Mouse (Mus musculus): ENCODE data around the gene Ankfy1. TPM values are rescaled to one million over a fixed set of nuclear protein-coding genes. Genes with fewer than 3 reads are reported as not detected.
"Not testable (repeated sequence)": the region's sequence is repeated elsewhere in the genome, so short reads cannot be mapped to it uniquely, and the experiment has no call there.

Gene Ankfy1
- polyA plus RNA-seq, 1 experiment = 30.8 TPM

DNA sequence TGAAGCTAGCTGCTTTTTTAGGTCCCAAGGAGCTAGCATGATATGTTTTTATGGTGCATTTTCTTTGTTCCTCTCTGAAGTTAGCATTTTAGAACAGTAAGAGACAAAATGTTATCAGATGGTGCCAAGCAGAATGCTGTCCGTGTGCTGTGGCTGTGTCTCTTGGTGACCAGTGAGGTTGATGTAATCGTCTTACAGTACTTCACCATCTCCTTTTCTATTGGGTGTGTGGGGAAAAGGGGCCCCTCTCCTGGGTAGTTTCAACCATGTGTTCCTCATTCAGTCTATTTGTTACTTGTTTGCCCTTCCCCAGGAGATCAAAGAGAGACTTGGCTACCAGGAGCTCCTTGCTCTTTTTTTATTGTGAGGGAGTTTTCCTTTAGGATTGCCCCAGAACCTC is 33.4 kb downstream of the Ankfy1 start:
- DNase-seq (ENCODE audit: low read depth) = no peak

DNA sequence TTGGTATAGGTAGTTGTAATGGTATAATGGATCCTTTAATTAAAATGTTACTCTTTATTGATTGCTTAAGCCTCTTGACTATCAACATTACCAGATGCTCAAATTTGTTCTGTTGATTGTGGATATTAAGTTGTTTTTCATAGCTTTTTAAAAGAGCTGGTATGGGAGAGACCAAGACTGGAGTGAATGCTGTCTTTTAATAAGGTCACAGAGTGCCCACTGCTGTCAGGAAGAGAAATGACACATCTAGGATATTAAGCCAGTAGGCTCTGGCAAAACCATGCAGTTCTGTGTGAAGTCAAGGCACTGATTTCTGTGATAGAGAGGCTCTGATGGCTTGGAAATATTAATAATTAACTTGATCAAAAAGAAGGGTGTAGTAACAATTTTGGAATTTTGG is 34.1 kb downstream of the Ankfy1 start:
- DNase-seq (ENCODE audit: low read depth) = no peak

DNA sequence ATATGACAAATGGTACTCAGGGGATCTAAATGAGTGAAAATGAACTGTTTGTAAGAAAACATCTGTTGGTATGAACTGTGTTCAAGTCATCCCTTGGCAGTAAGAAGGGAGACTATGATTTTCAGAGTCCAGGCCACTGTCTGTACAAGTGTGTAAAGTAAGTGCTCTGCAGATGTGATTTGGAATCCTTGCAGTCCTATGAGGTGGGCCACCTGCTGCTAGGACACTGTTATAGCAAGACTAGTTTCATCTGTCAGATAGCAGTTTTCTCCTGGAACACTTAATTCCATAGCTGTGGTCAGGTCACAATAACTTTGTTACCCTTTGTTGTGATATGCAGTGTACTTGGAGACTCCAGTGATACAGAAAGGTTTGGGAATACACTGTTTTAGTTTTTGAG is 36.2 kb downstream of the Ankfy1 start:
- no peak for DNase-seq (ENCODE audit: low read depth)

DNA sequence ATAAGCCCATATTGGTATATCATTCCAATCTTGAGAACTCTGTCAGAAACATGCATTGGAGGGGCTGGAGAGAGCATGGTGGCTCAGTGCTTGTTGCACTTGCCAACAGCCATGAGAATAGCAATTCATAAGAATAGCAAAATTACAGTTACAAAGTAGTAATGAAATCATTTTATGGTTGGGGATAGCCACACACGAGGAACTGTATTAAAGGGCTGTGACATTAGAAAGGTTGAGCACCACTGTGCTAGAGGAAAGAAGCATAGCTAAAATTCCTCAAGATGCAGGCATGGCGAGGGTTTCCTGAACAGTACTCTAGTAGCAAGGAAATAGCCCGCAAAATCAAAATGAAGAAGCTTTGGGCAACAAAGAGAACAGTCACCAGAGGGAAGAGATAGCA is 43.9 kb downstream of the Ankfy1 start:
- DNase-seq (ENCODE audit: low read depth) = no peak

DNA sequence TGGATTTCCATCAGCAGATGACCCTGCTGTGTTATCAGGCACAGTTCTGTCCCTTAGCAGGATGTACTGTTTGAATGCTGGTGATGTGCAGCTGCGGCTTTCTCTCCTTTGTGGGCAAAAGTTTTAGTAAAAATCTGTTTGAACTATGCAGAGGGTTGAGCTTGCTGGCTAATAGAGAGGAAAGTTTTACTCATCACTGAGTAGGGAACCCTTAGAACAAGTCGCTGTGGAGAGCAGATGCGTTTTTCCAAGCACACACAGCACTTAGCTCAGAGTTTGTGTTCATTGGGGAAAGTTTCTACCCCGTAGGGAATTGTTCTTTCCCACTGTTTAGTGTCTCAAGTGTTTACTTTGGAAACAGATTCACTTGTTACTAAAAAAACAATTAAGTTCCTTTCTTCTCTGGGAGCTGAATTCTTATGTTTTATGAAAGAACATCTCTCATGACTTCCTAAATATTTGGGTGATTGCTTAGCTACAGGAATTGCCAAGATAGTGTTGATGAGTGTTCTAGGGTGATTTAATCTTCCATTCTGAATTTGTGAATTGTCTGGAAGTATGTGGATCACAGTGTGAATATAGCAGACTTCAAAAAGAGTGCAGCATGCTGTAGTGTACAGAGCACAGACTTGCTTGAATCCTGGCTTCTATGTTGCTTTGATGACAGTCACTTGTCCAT is 45.2 kb downstream of the Ankfy1 start:
- no peak for DNase-seq (ENCODE audit: low read depth)

DNA sequence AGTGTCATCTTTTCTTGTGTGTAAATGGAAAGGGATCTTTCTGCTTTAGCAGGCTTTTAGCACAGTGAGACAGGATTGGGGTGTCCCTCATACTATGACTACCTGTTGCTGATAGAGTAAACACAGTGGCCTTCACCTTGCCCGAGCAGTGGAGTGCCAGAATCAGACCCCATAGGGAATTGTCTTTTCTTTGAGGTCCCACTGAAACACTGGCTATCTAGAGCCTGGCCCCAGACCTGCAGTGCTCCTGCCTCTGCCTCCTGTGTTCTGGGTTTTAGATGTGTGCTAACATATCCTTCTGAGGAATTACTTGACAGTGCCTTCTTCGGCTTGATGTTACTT is 45.7 kb downstream of the Ankfy1 start:
- DNase-seq (ENCODE audit: low read depth) = no peak

DNA sequence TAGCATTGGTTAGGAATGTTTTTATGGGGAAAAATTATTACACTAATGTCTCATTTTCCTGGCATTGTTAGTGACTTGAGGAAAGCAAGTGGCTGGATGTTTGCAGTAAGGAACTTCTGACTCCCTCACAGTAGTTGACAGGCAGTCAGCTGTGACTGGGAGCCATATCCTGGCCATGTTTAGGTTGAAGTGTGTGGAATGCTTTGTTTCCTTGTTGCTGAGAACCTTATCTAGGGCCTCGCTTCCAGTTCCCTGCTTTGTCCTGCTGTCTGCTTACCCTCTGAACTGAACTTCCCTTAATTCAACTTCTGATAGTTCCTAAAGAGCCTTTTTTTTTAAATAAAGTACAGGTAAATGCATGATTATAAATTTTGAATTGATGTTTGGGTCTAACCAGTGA is 46.5 kb downstream of the Ankfy1 start:
- no peak for DNase-seq (ENCODE audit: low read depth)

DNA sequence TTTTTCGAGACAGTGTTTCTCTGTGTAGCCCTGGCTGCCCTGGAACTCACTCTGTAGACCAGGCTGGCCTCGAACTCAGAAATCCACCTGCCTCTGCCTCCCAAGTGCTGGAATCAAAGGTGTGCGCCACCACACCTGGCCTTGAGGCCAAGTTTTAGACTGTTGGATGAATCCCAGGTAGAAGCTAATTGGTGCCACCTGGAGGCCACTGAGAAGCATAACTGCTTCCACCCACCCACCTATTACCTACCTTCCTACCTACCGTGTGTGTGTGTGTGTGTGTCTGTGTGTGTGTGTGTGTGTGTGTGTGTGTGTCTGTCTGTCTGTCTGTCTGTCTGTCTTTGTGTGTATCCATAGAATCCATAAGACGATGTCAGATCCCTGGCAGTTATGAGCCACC is 47.7 kb downstream of the Ankfy1 start:
- DNase-seq (ENCODE audit: low read depth) = not testable (repeated sequence)

DNA sequence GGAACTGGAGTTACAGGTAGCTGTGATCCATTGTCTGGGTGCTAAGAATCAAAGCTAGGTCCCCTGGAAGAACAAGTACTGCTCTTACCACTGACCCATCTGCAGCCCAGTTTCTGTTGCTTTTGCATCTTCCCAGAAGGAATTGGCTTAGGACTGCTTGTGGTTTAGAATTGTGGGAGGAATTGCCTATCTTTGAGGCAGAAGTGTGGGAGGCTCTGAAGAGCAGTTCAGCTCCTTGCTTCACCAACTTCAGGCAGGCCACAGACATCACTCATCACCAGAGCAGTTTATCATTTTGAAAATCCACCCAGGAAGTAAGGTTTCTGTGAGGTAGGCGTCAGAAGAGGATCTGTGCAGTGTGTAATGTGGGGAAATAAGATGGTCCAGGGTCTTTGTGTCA is 49.2 kb downstream of the Ankfy1 start:
- DNase-seq (ENCODE audit: low read depth) = no peak

DNA sequence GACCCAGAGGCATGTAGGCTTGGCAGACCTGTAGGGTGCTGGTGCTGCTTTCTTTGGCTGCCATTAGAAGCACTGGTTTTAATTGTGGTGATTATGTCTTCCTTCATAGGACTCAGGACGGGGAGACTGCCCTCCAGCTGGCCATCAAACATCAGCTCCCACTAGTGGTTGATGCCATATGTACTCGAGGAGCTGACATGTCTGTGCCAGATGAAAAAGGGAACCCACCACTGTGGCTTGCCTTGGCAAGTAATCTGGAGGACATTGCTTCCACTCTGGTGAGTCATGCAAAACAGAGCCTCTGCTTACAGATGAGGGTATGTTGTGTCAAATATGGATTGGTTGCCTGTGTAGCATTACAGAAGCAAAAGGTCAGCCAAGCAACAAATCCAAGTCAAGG is 62.1 kb downstream of the Ankfy1 start:
- peak; percentile 10 for DNase-seq (ENCODE audit: low read depth)

DNA sequence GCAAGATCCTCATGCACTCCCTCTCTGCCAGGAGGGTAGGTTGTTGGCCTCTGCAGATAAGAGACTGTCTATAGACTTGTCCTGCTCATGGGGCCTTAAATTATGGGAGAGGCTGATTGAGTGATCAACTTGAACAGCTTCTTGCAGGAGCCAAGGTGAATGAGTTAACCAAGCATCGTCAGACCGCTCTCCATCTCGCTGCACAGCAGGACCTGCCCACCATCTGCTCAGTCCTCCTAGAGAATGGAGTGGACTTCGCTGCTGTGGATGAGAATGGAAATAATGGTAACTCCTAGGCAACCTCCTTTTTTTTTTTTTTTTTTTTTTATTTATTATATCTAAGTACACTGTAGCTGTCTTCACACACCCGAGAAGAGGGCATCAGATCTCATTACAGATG is 68.5 kb downstream of the Ankfy1 start:
- no peak for DNase-seq (ENCODE audit: low read depth)

DNA sequence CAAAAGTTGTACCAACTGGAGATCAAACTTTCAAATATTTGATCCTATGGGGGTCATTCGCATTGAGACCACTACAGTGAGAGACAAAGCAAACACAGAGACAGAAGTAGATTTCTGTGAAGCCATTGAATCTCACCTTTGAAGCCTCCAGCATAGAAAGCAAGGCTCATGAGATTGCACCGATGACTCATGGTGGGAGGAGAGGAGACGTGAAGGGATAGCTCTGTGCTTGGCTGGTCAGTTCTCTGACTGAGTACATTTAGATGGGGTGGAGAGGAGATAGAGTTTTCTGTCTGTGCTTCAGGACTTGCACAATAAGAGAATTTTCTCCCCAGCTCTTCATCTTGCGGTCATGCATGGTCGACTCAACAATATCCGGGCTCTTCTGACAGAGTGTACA is 69.8 kb downstream of the Ankfy1 start:
- DNase-seq (ENCODE audit: low read depth) = no peak

DNA sequence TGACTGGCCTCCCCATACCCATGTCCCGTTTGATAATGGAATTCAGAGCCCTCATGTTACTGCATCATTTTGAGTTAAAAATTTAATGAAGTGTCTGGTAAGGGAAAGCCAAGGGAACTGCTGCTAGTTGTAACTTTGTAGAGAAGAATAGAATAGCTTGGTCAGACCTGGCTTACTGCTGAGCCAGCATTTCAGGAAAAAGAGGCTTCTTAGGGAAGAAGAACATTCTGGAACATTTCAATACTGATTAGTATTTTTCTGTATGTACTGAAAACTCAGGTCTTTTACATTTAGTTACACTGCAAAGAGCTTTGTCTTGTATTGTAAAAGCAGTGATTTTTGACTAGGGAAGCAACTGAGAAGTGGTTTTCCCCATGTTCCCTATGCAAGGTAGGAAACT is 71.0 kb downstream of the Ankfy1 start:
- DNase-seq (ENCODE audit: low read depth) = no peak

DNA sequence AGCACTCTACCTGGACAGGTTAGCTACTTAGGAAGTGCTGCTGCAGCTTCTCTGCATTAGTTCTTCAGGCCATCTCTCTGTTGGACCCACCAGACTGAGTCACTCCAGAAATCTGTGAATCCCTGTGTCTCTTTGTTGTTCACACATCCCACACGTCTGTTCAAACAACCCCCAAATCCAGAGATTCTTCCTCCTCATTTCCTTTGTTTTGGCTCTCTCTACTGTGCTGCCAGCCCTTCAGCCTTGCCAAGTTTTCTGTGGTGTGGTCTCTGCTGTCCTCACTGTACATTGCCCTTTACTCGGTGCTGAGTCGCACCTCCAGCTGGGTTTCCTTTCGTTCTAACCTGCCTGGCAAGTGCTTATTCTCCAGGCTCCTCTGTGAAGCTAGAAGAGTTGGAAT is 74.5 kb downstream of the Ankfy1 start:
- DNase-seq (ENCODE audit: low read depth) = no peak

DNA sequence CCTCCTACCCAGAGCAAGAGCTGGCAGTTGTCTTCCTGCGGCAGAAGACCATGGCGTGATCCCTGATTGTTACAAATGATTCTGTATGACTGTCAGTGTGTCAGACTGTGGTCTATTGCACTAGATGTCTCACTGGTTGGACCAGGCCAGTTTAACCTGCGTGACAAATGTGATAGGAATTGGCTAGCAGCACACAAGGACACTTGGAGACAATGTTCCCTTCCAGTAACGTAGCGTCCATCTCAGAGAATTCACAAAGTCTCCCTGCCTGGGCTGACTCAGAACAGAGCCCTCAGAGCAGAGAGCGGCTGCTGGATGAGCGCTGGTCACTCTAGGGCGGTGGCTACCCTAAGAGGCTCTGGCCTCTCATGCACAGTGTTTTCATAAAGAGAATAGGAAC is 77.9 kb downstream of the Ankfy1 start:
- no peak for DNase-seq (ENCODE audit: low read depth)

DNA sequence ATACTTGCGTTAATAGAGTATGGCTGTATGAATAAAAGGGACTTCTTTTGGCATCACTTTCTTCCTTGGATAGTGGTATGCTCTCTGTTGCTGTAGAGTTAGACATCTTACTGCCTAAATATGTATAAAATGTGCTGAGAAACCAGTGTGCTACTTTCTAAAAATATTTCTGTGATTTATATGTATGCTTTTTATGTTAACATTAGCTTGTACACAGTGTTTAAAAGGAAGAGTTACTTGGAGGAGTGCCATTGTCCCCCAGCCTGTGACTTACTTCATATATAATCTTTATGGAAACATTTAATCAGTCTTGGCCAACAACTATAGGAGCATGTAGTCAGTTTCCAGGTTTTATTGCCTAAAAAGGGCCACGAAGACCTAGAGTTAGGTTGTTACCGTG is 79.3 kb downstream of the Ankfy1 start:
- no peak for DNase-seq (ENCODE audit: low read depth)

DNA sequence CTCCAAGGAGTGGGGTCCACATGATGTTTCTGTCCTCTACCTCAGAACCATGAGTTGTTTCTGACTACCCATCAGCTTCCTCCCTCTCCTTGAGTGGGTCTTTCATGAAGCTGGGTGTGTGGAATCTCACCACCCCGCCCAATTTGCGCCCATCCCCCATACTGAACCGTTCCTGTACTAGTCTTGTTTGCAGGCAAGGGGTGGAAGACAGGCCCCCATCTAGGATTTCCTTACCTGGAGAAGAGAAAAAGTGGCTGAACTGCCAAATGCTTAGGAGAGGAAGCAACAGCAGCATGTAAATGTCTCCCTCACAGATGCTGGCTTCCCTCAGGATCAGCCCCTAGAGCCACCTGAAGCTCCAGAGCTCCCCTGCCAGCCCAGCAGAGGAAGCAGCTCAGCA is 80.5 kb downstream of the Ankfy1 start:
- no peak for DNase-seq (ENCODE audit: low read depth)

DNA sequence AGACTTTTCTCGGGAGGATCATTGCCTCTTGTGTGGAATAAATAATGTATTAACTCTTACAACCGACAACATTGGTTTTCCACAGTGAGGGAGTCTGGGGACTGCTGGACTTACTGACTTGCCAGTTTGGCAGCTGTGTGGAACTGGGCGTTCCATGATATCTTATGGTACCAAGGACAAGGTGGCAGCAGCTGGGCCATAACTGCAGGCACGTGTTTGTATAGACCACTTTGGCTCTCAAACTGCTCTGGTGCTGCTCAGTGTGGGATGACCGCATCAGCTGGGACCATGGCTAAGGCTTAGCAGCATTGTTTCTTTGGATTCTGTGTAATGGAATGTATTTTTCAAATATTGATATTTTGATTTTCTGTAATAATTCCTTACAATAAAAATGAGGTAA is 81.0 kb downstream of the Ankfy1 start:
- DNase-seq (ENCODE audit: low read depth) = no peak

DNA sequence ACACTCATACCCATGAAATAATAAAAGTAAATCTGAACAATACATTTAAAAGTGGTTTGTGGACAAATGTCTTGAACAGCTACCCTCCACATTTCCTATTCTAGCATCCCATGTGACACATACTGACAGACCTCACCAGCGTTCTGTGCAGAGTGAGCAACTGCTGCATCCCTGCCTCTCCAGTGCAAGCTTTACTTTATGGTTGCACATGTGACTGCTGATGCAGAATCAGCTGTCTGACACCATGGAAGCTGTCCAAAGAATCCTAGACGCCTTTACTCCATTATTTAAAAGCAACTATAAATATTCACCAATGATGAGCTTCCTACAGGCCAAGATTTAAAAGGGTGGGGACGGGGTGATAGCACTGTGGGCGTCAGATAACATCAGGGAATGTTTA is 81.7 kb downstream of the Ankfy1 start:
- DNase-seq (ENCODE audit: low read depth) = no peak

DNA sequence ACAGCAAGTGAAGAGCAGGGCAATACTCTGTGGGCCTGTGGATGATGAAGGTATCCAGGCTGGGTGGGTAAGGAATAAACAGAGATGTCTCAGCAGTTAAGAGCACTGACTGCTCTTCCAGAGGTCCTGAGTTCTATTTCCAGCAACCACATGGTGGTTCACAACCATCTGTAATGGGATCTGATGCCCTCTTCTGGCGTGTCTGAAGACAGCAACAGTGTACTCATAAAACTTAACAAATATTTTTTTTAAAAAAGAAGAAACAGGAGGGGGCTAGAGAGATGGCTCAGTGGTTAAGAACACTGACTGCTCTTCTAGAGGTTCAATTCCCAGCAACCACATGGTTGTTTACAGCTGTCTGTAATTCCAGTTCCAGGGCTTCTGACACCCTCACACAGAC is 82.8 kb downstream of the Ankfy1 start:
- DNase-seq (ENCODE audit: low read depth) = not testable (repeated sequence)

DNA sequence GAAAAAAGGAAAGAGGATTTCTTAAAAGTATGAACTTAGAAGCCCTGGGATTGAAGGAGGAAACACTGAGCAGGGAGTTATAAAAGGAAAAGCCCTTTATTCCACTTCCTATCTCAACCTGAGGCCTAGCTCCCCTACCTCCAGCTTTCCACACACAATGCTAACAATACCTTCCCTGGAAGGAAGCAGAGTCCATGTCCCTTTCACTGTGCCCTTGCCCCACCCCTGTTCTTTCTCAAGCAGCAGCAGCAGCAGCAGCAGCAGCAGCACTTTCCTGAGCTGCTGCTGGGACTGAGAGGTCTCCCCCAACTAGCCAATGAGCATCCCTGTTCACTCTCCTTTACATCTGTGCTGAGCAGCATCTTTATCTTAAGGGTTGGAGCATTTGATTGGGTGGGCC is 89.2 kb downstream of the Ankfy1 start:
- no peak for DNase-seq (ENCODE audit: low read depth)

DNA sequence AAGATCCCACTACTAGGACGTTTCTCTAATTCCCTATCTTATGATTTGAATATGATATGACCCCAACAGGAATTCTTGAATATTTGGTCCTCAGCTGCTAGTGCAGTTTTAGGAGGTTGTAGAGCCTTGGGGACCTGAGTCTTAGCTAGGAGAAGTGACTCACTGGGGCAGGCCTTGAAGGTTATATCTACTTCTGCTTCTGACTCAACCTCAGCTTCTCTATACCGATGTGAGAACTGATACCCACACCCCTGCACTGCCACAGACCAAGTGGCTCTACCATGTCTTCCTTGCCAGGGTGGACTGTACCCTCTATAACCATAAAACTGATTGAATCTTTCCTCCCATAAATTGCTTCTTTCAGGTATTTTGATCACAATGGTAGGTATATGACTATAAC is 92.3 kb downstream of the Ankfy1 start:
- DNase-seq (ENCODE audit: low read depth) = no peak

DNA sequence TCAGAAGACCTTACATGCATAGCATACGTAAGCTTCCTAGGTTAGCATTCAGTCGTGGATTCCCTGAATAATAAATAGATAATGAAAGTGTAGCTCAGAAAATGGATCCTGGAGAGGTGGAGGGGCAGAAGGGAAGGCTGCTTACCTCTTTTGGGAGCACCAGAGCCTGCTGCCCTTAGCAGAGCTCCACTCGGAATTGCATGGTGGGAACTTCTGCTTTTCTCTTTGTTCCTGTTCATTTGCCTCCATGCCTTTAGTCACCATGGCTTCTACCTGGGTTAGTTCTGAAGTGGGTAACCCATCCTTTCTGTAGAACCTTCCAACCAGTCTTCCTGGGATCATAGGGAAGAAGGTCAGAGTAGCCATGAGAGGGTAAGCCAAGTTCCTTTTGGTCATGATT is 92.7 kb downstream of the Ankfy1 start:
- DNase-seq (ENCODE audit: low read depth) = no peak

DNA sequence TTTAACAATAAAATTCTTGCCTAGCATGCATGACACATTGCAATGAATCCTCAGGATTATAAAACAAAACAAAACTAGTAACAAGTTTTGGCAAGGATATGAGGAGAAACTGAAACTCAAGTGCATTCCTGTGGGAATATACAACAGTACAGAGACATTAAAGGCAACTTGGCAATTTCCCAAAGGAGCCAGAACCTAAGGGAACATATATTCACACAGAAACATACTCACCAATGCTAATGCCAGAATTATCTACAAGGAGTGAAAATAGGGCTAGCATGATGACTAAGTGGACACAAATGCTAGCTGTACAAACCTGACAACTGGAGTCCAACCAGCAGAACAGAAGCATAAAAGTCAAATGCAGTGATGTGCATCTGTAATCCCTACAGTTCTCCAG is 102.2 kb downstream of the Ankfy1 start:
- DNase-seq (ENCODE audit: low read depth) = no peak

DNA sequence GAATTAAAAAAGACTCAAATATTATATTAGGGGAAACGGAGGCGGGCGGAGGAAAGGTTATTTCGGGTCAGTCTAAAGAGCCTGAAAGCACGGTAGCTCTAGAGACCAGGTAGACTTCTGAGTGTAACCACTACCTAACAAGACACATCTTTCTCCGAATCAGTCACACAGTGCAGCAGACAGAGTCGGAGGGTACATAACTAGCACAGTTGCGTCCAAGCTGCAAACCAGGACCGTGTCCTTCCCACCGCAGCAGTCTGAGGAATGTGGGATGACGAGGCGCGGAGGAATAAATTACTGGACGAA is 105.3 kb downstream of the Ankfy1 start:
- no peak for DNase-seq (ENCODE audit: low read depth)

Measured in gonadal fat pad, adult 2 months (tissue).